Mouse (Mus musculus): ENCODE measurements around the gene Rapgef3. TPM values are rescaled to one million over a fixed set of nuclear protein-coding genes. Genes with fewer than 3 reads are reported as not detected.

The Rapgef3 gene
- total RNA-seq, 2 experiments from 2014 or later: 21.2 to 24.2 TPM

- intact Hi-C loops (cut with DNase I): no loop called here
Measured at GRCm38 (mm10) chr15:97776919-97777318, 9.1 kb upstream of the Rapgef3 start.

GRCm38 (mm10) chr15:97776514-97776913 is 8.7 kb upstream of the Rapgef3 start:
- intact Hi-C loops (cut with DNase I): no loop called here
- peak; percentile 79 for DNase-seq

More at GRCm38 (mm10) chr15:97776919-97777318, 9.1 kb upstream of the Rapgef3 start:
- DNase-seq: no peak

- intact Hi-C loops (cut with DNase I): no loop called here
- no peak for DNase-seq
Measured at GRCm38 (mm10) chr15:97773961-97774370, 6.2 kb upstream of the Rapgef3 start.

- intact Hi-C loops (cut with DNase I): no loop called here
- no peak for DNase-seq
Measured at GRCm38 (mm10) chr15:97773108-97773507, 5.3 kb upstream of the Rapgef3 start.

GRCm38 (mm10) chr15:97770280-97770679 is 2.5 kb upstream of the Rapgef3 start:
- DNase-seq: no peak
- intact Hi-C loops (cut with DNase I): no loop called here

- intact Hi-C loops (cut with DNase I): no loop called here
Measured at GRCm38 (mm10) chr15:97768192-97768591, 420 bp upstream of the Rapgef3 start.

GRCm38 (mm10) chr15:97766594-97767279 is 1.0 kb downstream of the Rapgef3 start:
- peak; percentile 53 for DNase-seq
- intact Hi-C loops (cut with DNase I): no loop called here

More at GRCm38 (mm10) chr15:97768192-97768591, 420 bp upstream of the Rapgef3 start:
- peak; percentile 56 for DNase-seq

GRCm38 (mm10) chr15:97766194-97766593 is 1.6 kb downstream of the Rapgef3 start:
- peak; percentile 37 for DNase-seq
- intact Hi-C loops (cut with DNase I): no loop called here

- intact Hi-C loops (cut with DNase I): no loop called here
- no peak for DNase-seq
Measured at GRCm38 (mm10) chr15:97765090-97765794, 2.5 kb downstream of the Rapgef3 start.

- intact Hi-C loops (cut with DNase I): no loop called here
- DNase-seq: no peak
Measured at GRCm38 (mm10) chr15:97764532-97764931, 3.2 kb downstream of the Rapgef3 start.

- intact Hi-C loops (cut with DNase I): no loop called here
Measured at GRCm38 (mm10) chr15:97763256-97764049, 4.3 kb downstream of the Rapgef3 start.

GRCm38 (mm10) chr15:97762733-97763132 is 5.0 kb downstream of the Rapgef3 start:
- no peak for DNase-seq
- intact Hi-C loops (cut with DNase I): no loop called here

More at GRCm38 (mm10) chr15:97763256-97764049, 4.3 kb downstream of the Rapgef3 start:
- no peak for DNase-seq

GRCm38 (mm10) chr15:97761438-97761837 is 6.3 kb downstream of the Rapgef3 start:
- no peak for DNase-seq
- intact Hi-C loops (cut with DNase I): no loop called here

GRCm38 (mm10) chr15:97760952-97761351 is 6.8 kb downstream of the Rapgef3 start:
- intact Hi-C loops (cut with DNase I): no loop called here
- DNase-seq: no peak

GRCm38 (mm10) chr15:97760006-97760405 is 7.8 kb downstream of the Rapgef3 start:
- intact Hi-C loops (cut with DNase I): no loop called here
- DNase-seq: peak; percentile 72

GRCm38 (mm10) chr15:97755361-97755760 is 12.4 kb downstream of the Rapgef3 start:
- DNase-seq: no peak
- intact Hi-C loops (cut with DNase I): no loop called here

GRCm38 (mm10) chr15:97754476-97754875 is 13.3 kb downstream of the Rapgef3 start:
- no peak for DNase-seq
- intact Hi-C loops (cut with DNase I): no loop called here

- DNase-seq: no peak
- intact Hi-C loops (cut with DNase I): no loop called here
Measured at GRCm38 (mm10) chr15:97752491-97752890, 15.3 kb downstream of the Rapgef3 start.

- intact Hi-C loops (cut with DNase I): no loop called here
- DNase-seq: no peak
Measured at GRCm38 (mm10) chr15:97751676-97752075, 16.1 kb downstream of the Rapgef3 start.

GRCm38 (mm10) chr15:97750697-97751096 is 17.1 kb downstream of the Rapgef3 start:
- intact Hi-C loops (cut with DNase I): no loop called here
- DNase-seq: peak; percentile 99

- DNase-seq: no peak
- intact Hi-C loops (cut with DNase I): no loop called here
Measured at GRCm38 (mm10) chr15:97749841-97750240, 17.9 kb downstream of the Rapgef3 start.
